Mouse (Mus musculus) forebrain, postnatal 0 days (tissue): ENCODE results near the gene H2-Ob. TPM values are rescaled to one million over a fixed set of nuclear protein-coding genes. Genes with fewer than 3 reads are reported as not detected.

ENCODE experiments used
- ATAC-seq: fragments of 200-750 bp; cut with Nextera tagmentation; 2 replicates; pipeline ENCODE4 v1.8.0; 2017; ENCODE audit warnings: mild to moderate bottlenecking, moderate library complexity
- DNase-seq: peaks from one replicate; pipeline ENCODE4 v3.0.0-alpha.2; 2015
- H3K27ac ChIP-seq: fragments of 300-500 bp; sonication (generic); 2 replicates; pipeline ENCODE4 v1.5.1; 2014; ENCODE audit warnings: low read depth, mild to moderate bottlenecking, antibody characterized with exemption, low read length, moderate library complexity, mixed read lengths
- H3K27me3 ChIP-seq: fragments of 300-500 bp; sonication (generic); 2 replicates; pipeline ENCODE4 v1.6.1; 2014; ENCODE audit warnings: mild to moderate bottlenecking, low read length, mixed read lengths; ENCODE audit not compliant: insufficient read depth
- H3K36me3 ChIP-seq: fragments of 300-500 bp; sonication (generic); 2 replicates; pipeline ENCODE4 v1.6.1; 2014; ENCODE audit warnings: mild to moderate bottlenecking, moderate library complexity; ENCODE audit not compliant: insufficient read depth
- H3K4me1 ChIP-seq: fragments of 300-500 bp; sonication (generic); 2 replicates; pipeline ENCODE4 v1.6.1; 2014; ENCODE audit warnings: antibody characterized with exemption; ENCODE audit not compliant: insufficient read depth
- H3K4me2 ChIP-seq: fragments of 300-500 bp; sonication (generic); 2 replicates; pipeline ENCODE4 v1.6.1; 2014; ENCODE audit warnings: low read depth, mild to moderate bottlenecking, moderate library complexity
- H3K4me3 ChIP-seq: fragments of 300-500 bp; sonication (generic); 2 replicates; pipeline ENCODE4 v1.5.1; 2014; ENCODE audit warnings: low read depth, low read length, mixed read lengths
- H3K9ac ChIP-seq: fragments of 300-500 bp; sonication (generic); 2 replicates; pipeline ENCODE4 v1.6.1; 2014; ENCODE audit warnings: mild to moderate bottlenecking
- H3K9me3 ChIP-seq: fragments of 300-500 bp; sonication (generic); 2 replicates; pipeline ENCODE4 v1.6.1; 2016; ENCODE audit warnings: low read length
- CTCF ChIP-seq: sonication (generic); IDR thresholded peaks from 2 replicates; pipeline ENCODE4 v1.5.1; 2016; ENCODE audit warnings: antibody characterized with exemption, control low read depth, low read depth
- WGBS: fragments of 180-500 bp; shearing (Covaris S2); extraction: QIAGEN DNeasy Blood & Tissue Kit; methylation state at CpG from one replicate; pipeline ENCODE4 v1.1.7; 2014; 5-methylcytosine and 5-hydroxymethylcytosine counted together
- polyA plus RNA-seq: library from polyadenylated mRNA; unstranded; fragments of >200 nt; fragmentation: Nextera tagmentation; extraction: Ambion mirVana; gene quantifications from 2 replicates; pipeline ENCODE4 v1.2.1, GENCODE M21; 2015
- total RNA-seq: library from RNA; depleted of rRNA; stranded (reverse); fragments of >200 nt; gene quantifications from 2 replicates; pipeline ENCODE4 v1.2.3, GENCODE M21; 2014

H2-Ob gene
- total and polyA plus RNA-seq, 2 experiments from 2014 or later: 0.10 to 0.36 TPM

GRCm38 (mm10) chr17:34264452-34265351, 26.0 kb downstream of the H2-Ob start:
- Histone ChIP-seq H3K4me2 (peak overlapping the region; percentile 92), H3K9me3 (no peaks in the 10 kb centered on the region), H3K27ac (no peak overlapping the region), H3K36me3 (no peaks in the 10 kb centered on the region), H3K9ac (peak overlapping the region; percentile 14; the same call in 1 of the 2 replicates), H3K27me3 (peaks cover 28% of the 10 kb centered on the region), H3K4me3 (peak overlapping the region; percentile 43), H3K4me1 (peaks cover 5% of the 10 kb centered on the region)
- no peak for TF ChIP-seq CTCF
- no peak for ATAC-seq
- DNase-seq: peak; percentile 45
- WGBS: 2% methylated on average over 89 of the region's 93 CpGs

GRCm38 (mm10) chr17:34268262-34268661, 29.6 kb downstream of the H2-Ob start:
- Histone ChIP-seq H3K4me2 (no peak overlapping the region), H3K36me3 (no peaks in the 10 kb centered on the region), H3K4me3 (no peak overlapping the region), H3K9ac (no peak overlapping the region), H3K27ac (no peak overlapping the region), H3K9me3 (no peaks in the 10 kb centered on the region), H3K4me1 (peaks cover 5% of the 10 kb centered on the region), H3K27me3 (peaks cover 22% of the 10 kb centered on the region)
- no peak for DNase-seq
- 68% methylated on average over 2 of the region's 2 CpGs for WGBS
- no peak for TF ChIP-seq CTCF
- no peak for ATAC-seq

GRCm38 (mm10) chr17:34268748-34269147, 30.0 kb downstream of the H2-Ob start:
- Histone ChIP-seq H3K9ac (no peak overlapping the region), H3K4me1 (peaks cover 5% of the 10 kb centered on the region), H3K4me2 (no peak overlapping the region), H3K4me3 (no peak overlapping the region), H3K9me3 (no peaks in the 10 kb centered on the region), H3K36me3 (no peaks in the 10 kb centered on the region), H3K27me3 (peaks cover 18% of the 10 kb centered on the region), H3K27ac (no peak overlapping the region)
- DNase-seq: no peak
- ATAC-seq: no peak
- no peak for TF ChIP-seq CTCF
- WGBS: 86% methylated on average over 2 of the region's 2 CpGs

- Histone ChIP-seq H3K9ac (no peak overlapping the region), H3K36me3 (no peaks in the 10 kb centered on the region), H3K9me3 (no peaks in the 10 kb centered on the region), H3K4me2 (no peak overlapping the region), H3K4me1 (no peaks in the 10 kb centered on the region), H3K27ac (no peak overlapping the region), H3K4me3 (no peak overlapping the region), H3K27me3 (peaks cover 9% of the 10 kb centered on the region)
- 70% methylated on average over 4 of the region's 4 CpGs for WGBS
- DNase-seq (no peak), ATAC-seq (no peak)
- TF ChIP-seq CTCF: no peak
These were observed 31.1 kb downstream of the H2-Ob start for GRCm38 (mm10) chr17:34269817-34270216.

GRCm38 (mm10) chr17:34270230-34270629, 31.5 kb downstream of the H2-Ob start:
- no peak for DNase-seq
- Histone ChIP-seq H3K36me3 (no peaks in the 10 kb centered on the region), H3K27me3 (peaks cover 5% of the 10 kb centered on the region), H3K9ac (no peak overlapping the region), H3K4me1 (no peaks in the 10 kb centered on the region), H3K27ac (no peak overlapping the region), H3K4me2 (no peak overlapping the region), H3K4me3 (no peak overlapping the region), H3K9me3 (no peaks in the 10 kb centered on the region)
- 81% methylated on average over 2 of the region's 2 CpGs for WGBS
- no peak for TF ChIP-seq CTCF
- no peak for ATAC-seq

- Histone ChIP-seq H3K36me3 (no peaks in the 10 kb centered on the region), H3K4me3 (no peak overlapping the region), H3K4me1 (no peaks in the 10 kb centered on the region), H3K4me2 (no peak overlapping the region), H3K9ac (no peak overlapping the region), H3K9me3 (no peaks in the 10 kb centered on the region), H3K27ac (no peak overlapping the region), H3K27me3 (no peaks in the 10 kb centered on the region; the same call in 1 of the 2 replicates)
- WGBS: 78% methylated on average over 2 of the region's 2 CpGs
- TF ChIP-seq CTCF: no peak
- DNase-seq (no peak), ATAC-seq (no peak)
These were observed 32.2 kb downstream of the H2-Ob start for GRCm38 (mm10) chr17:34270940-34271339.

- Histone ChIP-seq H3K9ac (no peak overlapping the region), H3K27me3 (no peaks in the 10 kb centered on the region; the same call in 1 of the 2 replicates), H3K4me3 (no peak overlapping the region), H3K27ac (no peak overlapping the region), H3K9me3 (no peaks in the 10 kb centered on the region; the same call in 1 of the 2 replicates), H3K36me3 (no peaks in the 10 kb centered on the region), H3K4me1 (no peaks in the 10 kb centered on the region), H3K4me2 (no peak overlapping the region)
- no peak for DNase-seq
- peak; percentile 7; the same call in 1 of the 2 replicates for TF ChIP-seq CTCF
- 80% methylated on average over 1 of the region's 1 CpGs for WGBS
- no peak for ATAC-seq
These were observed 33.4 kb downstream of the H2-Ob start for GRCm38 (mm10) chr17:34272102-34272501.
